Mouse (Mus musculus): ENCODE measurements around the gene Majin.

- no peak for TF ChIP-seq EP300 (IDR thresholded peaks at IDR 0.05; ENCODE audit: insufficient read depth, low read depth, low read length)
- no peak for TF ChIP-seq POLR2A (IDR thresholded peaks at IDR 0.05; ENCODE audit: insufficient read depth, low read depth, low read length)
Measured at GRCm38 (mm10) chr19:6174771-6175170, 9.4 kb upstream of the Majin start.

Data from heart, adult 2 months (tissue).